Mouse (Mus musculus) cerebellum, adult (tissue): ENCODE measurements around the gene Acy3.
A peak's percentile ranks its signal among the peaks of the same experiment; 100 is the strongest.

Source experiments
- ATAC-seq: cut with Nextera tagmentation; 2 replicates; pipeline ENCODE4 v1.9.2; 2017; ENCODE audit warnings: mild to moderate bottlenecking, moderate library complexity, mixed read lengths; ENCODE audit not compliant: insufficient number of reproducible peaks, low FRiP score, low TSS enrichment

The Acy3 gene

GRCm38 (mm10) chr19:4000949-4001525, 14.7 kb downstream of the Acy3 start:
- ATAC-seq = no peak

GRCm38 (mm10) chr19:4001752-4002151, 15.4 kb downstream of the Acy3 start:
- no peak for ATAC-seq

GRCm38 (mm10) chr19:4003112-4003511, 16.7 kb downstream of the Acy3 start, which contains the start of gene Doc2g:
Gene Doc2g, plus strand, starts transcription at chr19:4003313.
- ATAC-seq = no peak

GRCm38 (mm10) chr19:4003641-4004040, 17.3 kb downstream of the Acy3 start:
- no peak for ATAC-seq

- ATAC-seq = no peak
Observed at GRCm38 (mm10) chr19:4004331-4004730, 18.0 kb downstream of the Acy3 start.

- no peak for ATAC-seq
Observed at GRCm38 (mm10) chr19:4005091-4005490, 18.7 kb downstream of the Acy3 start.

- ATAC-seq = no peak
Observed at GRCm38 (mm10) chr19:4005971-4006370, 19.6 kb downstream of the Acy3 start.

GRCm38 (mm10) chr19:4011086-4011485, 24.7 kb downstream of the Acy3 start:
- no peak for ATAC-seq

GRCm38 (mm10) chr19:4012432-4013022, 26.2 kb downstream of the Acy3 start, which contains the start of gene Ndufv1:
Gene Ndufv1, minus strand, starts transcription at chr19:4012806.
- ATAC-seq = peak; percentile 97

GRCm38 (mm10) chr19:4013066-4013465, 26.7 kb downstream of the Acy3 start:
- 0 out of 2 replicates have a peak, but pooled peaks have one; percentile 7 for ATAC-seq

GRCm38 (mm10) chr19:4014802-4015201, 28.4 kb downstream of the Acy3 start:
- ATAC-seq = no peak

- no peak for ATAC-seq
Observed at GRCm38 (mm10) chr19:4015635-4016034, 29.3 kb downstream of the Acy3 start.

GRCm38 (mm10) chr19:4017921-4018587, 31.7 kb downstream of the Acy3 start:
- no peak for ATAC-seq

GRCm38 (mm10) chr19:4018743-4019583, 32.6 kb downstream of the Acy3 start:
- ATAC-seq = peak; percentile 83; the same call in 1 of the 2 replicates

GRCm38 (mm10) chr19:4023185-4023584, 36.8 kb downstream of the Acy3 start:
- no peak for ATAC-seq

GRCm38 (mm10) chr19:4027576-4027975, 41.2 kb downstream of the Acy3 start:
- ATAC-seq = no peak

- no peak for ATAC-seq
Observed at GRCm38 (mm10) chr19:4032668-4033067, 46.3 kb downstream of the Acy3 start.

- no peak for ATAC-seq
Observed at GRCm38 (mm10) chr19:4033298-4033697, 46.9 kb downstream of the Acy3 start.

GRCm38 (mm10) chr19:4033742-4034141, 47.4 kb downstream of the Acy3 start:
- ATAC-seq = no peak

- no peak for ATAC-seq
Observed at GRCm38 (mm10) chr19:4036327-4037045, 50.1 kb downstream of the Acy3 start.
